Comparison of ENCODE assay signal across 24 mouse cellular contexts in the genomic region with DNA sequence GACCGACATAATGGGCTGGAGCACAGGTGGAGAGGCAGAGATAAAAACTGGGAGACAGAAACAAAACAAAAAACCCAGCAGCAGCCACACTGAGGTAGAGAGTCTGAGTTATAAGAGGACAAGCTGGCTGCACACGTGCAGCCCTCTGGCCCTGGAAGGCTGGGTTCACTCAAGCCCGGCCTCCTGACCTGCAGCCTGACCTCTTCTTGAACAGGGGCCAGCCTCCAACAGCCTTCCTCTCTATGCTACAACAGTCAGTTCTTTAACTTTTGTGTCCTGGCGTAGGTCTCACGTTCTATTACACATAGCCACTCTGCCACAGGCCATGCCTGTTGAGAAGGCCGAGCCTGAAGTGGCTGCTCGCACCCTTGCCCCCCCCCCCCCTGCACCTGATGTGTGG.
A peak's percentile ranks its signal among the peaks of the same experiment; 100 is the strongest.
DNase-seq lines count a peak whose midpoint lies in the region; ATAC-seq lines count a peak whose summit lies in the region.
"Had no signal": no experiment of that assay in that cellular context is flagged by ENCODE, and none has a peak within 500 bp of the region (broad histone marks: within the 10 kb centered on the region; RNA-seq: fewer than 3 reads in every experiment).

No protein-coding gene starts in this region.

- DNase-seq in kidney, adult 11 months, result peak; percentile 30
- DNase-seq in kidney, postnatal 10 days, result no peak
- no peak for DNase-seq in lung, postnatal 25 days (ENCODE audit: low spot score)
- peak; percentile 44 for DNase-seq in kidney, adult 9 months
- DNase-seq in kidney, postnatal 36 days, result peak; percentile 30 to 68
- no peak for DNase-seq in left cerebral cortex, adult 11 months (ENCODE audit: low spot score)
- DNase-seq: B cell, adult 2 months; cerebellum, adult 11-12 months; cerebellum, postnatal 10 days; heart, postnatal 4 days; layer of hippocampus, postnatal 36 days; lung, embryonic 14.5 days; right cerebral cortex, postnatal 4 days; thymus, postnatal 25 days had no signal

- 59% methylated on average over 7 of the region's 7 CpGs for WGBS in lung, embryonic 16.5 days

- no peaks in the 10 kb centered on the region for H3K27me3 ChIP-seq in lung, embryonic 16.5 days (ENCODE audit: control insufficient read depth, insufficient read depth, low read depth, low read length)
- H3K27me3 ChIP-seq: CH12.LX; embryonic facial prominence, embryonic 15.5 days; forebrain, embryonic 15.5 days; heart, embryonic 15.5 days; limb, embryonic 12.5 days; Patski; stomach, embryonic 15.5 days had no signal

- H3K4me3 ChIP-seq in lung, embryonic 16.5 days (ENCODE audit: low read length), result no peak overlapping the region
- H3K4me3 ChIP-seq: embryonic facial prominence, embryonic 15.5 days; forebrain, embryonic 15.5 days; heart, embryonic 15.5 days; limb, embryonic 12.5 days; stomach, embryonic 15.5 days had no signal

- H3K9me3 ChIP-seq in lung, embryonic 16.5 days (ENCODE audit: control insufficient read depth, low read length), result no peaks in the 10 kb centered on the region
- H3K9me3 ChIP-seq: embryonic facial prominence, embryonic 15.5 days; forebrain, embryonic 15.5 days; heart, embryonic 15.5 days; limb, embryonic 12.5 days; stomach, embryonic 15.5 days had no signal

- peaks cover 18% of the 10 kb centered on the region for H3K4me1 ChIP-seq in lung, embryonic 16.5 days (replicated peaks; ENCODE audit: control insufficient read depth, insufficient read depth, low read length)
- H3K4me1 ChIP-seq: embryonic facial prominence, embryonic 15.5 days; forebrain, embryonic 15.5 days; limb, embryonic 12.5 days; stomach, embryonic 15.5 days had no signal

- no peak overlapping the region for H3K27ac ChIP-seq in lung, embryonic 16.5 days (ENCODE audit: low read length)
- H3K27ac ChIP-seq: embryonic facial prominence, embryonic 15.5 days; forebrain, embryonic 15.5 days; heart, embryonic 15.5 days; kidney, postnatal 0 days; limb, embryonic 12.5 days; stomach, embryonic 15.5 days had no signal

- ATAC-seq in lung, embryonic 16.5 days (ENCODE audit: low read depth), result 0 out of 2 replicates have a peak, but pooled peaks have one; percentile 10
- ATAC-seq: forebrain, embryonic 15.5 days; Patski had no signal

- peaks cover 8% of the 10 kb centered on the region; the same call in 1 of the 2 replicates for H3K36me3 ChIP-seq in lung, embryonic 16.5 days (ENCODE audit: control insufficient read depth, insufficient read depth, low read length)
- H3K36me3 ChIP-seq: G1E had no signal

- H3K4me2 ChIP-seq in lung, embryonic 16.5 days (ENCODE audit: low read depth, low read length), result no peak overlapping the region
- H3K4me2 ChIP-seq: embryonic facial prominence, embryonic 15.5 days; forebrain, embryonic 15.5 days; heart, embryonic 15.5 days; limb, embryonic 12.5 days; lung, embryonic 14.5 days; stomach, embryonic 15.5 days had no signal

- H3K9ac ChIP-seq in lung, embryonic 16.5 days (ENCODE audit: low read length), result no peak overlapping the region
- H3K9ac ChIP-seq: embryonic facial prominence, embryonic 15.5 days; forebrain, embryonic 15.5 days; heart, embryonic 15.5 days; limb, embryonic 12.5 days; lung, embryonic 14.5 days; stomach, embryonic 15.5 days had no signal

Comparison
In these comparisons a context has a peak if more than half of its experiments do, and no peak if none do; other contexts are left out.
1. DNase-seq: peak in kidney, adult 11 months (single experiment), kidney, adult 9 months (single experiment) and kidney, postnatal 36 days (2 of 2); none in kidney, postnatal 10 days (single experiment), lung, postnatal 25 days (single experiment) and left cerebral cortex, adult 11 months (single experiment).